Mouse (Mus musculus): Measurements from ENCODE around the gene 2210016F16Rik.
"Not testable (repeated sequence)": the region's sequence is repeated elsewhere in the genome, so short reads cannot be mapped to it uniquely, and the experiment has no call there.

The 2210016F16Rik gene

GRCm38 (mm10) chr13:58372278-58373152 is 12.5 kb downstream of the 2210016F16Rik start:
- no peak for DNase-seq

GRCm38 (mm10) chr13:58368835-58369234 is 16.2 kb downstream of the 2210016F16Rik start:
- no peak for DNase-seq

- DNase-seq, result no peak
Measured at GRCm38 (mm10) chr13:58367641-58368040, 17.4 kb downstream of the 2210016F16Rik start.

- DNase-seq, result no peak
Measured at GRCm38 (mm10) chr13:58366373-58366772, 18.7 kb downstream of the 2210016F16Rik start.

GRCm38 (mm10) chr13:58365179-58365578 is 19.8 kb downstream of the 2210016F16Rik start:
- not testable (repeated sequence) for DNase-seq

- DNase-seq, result no peak
Measured at GRCm38 (mm10) chr13:58364353-58365175, 20.5 kb downstream of the 2210016F16Rik start.

- DNase-seq, result no peak
Measured at GRCm38 (mm10) chr13:58359304-58359653, 25.7 kb downstream of the 2210016F16Rik start.

GRCm38 (mm10) chr13:58358629-58359303 is 26.3 kb downstream of the 2210016F16Rik start, which contains the start of gene Kif27:
TSS of gene Kif27 (minus strand) at chr13:58359122.
- DNase-seq, result peak; percentile 55

GRCm38 (mm10) chr13:58352996-58353395 is 32.0 kb downstream of the 2210016F16Rik start:
- DNase-seq, result no peak

- DNase-seq, result no peak
Measured at GRCm38 (mm10) chr13:58350606-58351005, 34.4 kb downstream of the 2210016F16Rik start.

- no peak for DNase-seq
Measured at GRCm38 (mm10) chr13:58344505-58344904, 40.5 kb downstream of the 2210016F16Rik start.

- DNase-seq, result no peak
Measured at GRCm38 (mm10) chr13:58337456-58337855, 47.6 kb downstream of the 2210016F16Rik start.

GRCm38 (mm10) chr13:58334116-58334515 is 50.9 kb downstream of the 2210016F16Rik start:
- no peak for DNase-seq
